Mouse (Mus musculus) embryonic fibroblast, embryonic 13.5 days (primary cell): ENCODE data around the gene Nacad. TPM values are rescaled to one million over a fixed set of nuclear protein-coding genes. Genes with fewer than 3 reads are reported as not detected.
"Not testable (repeated sequence)": the region's sequence is repeated elsewhere in the genome, so short reads cannot be mapped to it uniquely, and the experiment has no call there.

Experiments
- H3K27ac ChIP-seq: 2 replicates; pipeline ENCODE4 v1.5.1; 2012; ENCODE audit warnings: low read length, control low read depth, inconsistent platforms; ENCODE audit not compliant: insufficient read depth
- H3K4me1 ChIP-seq: 2 replicates; pipeline ENCODE4 v1.6.1; 2011; ENCODE audit warnings: low read length; ENCODE audit not compliant: control insufficient read depth, insufficient read depth
- H3K4me3 ChIP-seq: 2 replicates; pipeline ENCODE4 v1.5.1; 2011; ENCODE audit warnings: mild to moderate bottlenecking, control low read depth, low read length; ENCODE audit not compliant: insufficient read depth
- CTCF ChIP-seq: IDR thresholded peaks from 2 replicates; pipeline ENCODE4 v1.5.1; 2011; ENCODE audit warnings: mild to moderate bottlenecking, control low read depth, low read length, moderate library complexity, borderline replicate concordance; ENCODE audit not compliant: insufficient read depth
- POLR2A ChIP-seq: IDR thresholded peaks from 2 replicates; pipeline ENCODE4 v1.6.1; 2011; ENCODE audit warnings: low read depth, mild to moderate bottlenecking, control low read depth, low read length, moderate library complexity
- polyA plus RNA-seq: library from polyadenylated mRNA; stranded (reverse); fragments of >200 nt; gene quantifications from 2 replicates; pipeline ENCODE4 v1.2.4, GENCODE M21; 2011; ENCODE audit warnings: low read depth; ENCODE audit not compliant: missing spikeins, insufficient read length

Gene Nacad
- polyA plus RNA-seq, result 6.7 and 7.0 TPM in 2 replicates

DNA sequence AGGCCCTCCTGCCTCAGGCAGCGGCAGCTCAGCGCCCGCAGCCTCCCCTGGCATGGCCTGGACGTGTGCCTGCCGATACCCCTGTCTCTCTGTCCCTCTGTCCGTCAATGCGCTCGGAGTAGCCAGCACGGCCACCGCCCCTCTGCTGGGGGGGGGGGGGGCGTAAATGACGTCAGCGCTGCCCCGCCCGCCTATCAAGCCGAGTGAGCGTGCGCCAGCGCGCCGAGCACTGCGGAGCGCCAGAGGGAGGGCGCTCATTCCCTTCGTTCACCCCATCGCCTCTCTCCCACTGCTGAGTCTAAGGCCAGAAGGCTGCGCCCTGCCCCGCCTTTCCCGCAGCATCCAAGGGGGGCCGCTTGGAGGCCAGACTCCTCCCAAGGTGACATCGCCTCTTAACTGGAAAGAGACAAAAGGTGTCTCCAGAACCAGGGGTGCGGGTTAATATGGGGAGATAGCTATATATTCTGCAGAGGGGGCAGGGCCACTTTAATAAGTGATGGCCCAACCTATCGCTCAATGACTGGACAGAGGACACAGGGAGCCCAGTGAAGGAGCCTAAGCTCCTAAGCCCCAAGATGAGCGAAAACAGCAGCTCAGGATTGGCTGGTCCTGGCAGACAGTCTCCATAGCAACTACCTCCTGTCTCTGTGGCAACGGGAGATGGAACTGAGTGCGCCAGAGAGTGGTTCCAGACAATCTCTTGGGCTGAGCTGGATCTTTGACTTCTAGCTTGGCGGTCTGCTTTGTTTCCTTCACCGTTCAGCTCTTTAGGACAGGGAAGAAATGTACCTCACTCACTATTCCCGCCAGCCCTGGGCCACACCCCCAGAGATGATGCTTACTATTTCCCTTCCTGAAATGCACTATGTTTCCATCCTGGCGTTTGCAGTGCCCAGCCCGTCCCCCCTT lies at the start of gene Nacad:
Gene Nacad, minus strand, starts transcription at position 563 of the 909 bp plus-strand sequence.
- Histone ChIP-seq H3K27ac (no peak within 1 kb of the TSS), H3K4me3 (peak within 1 kb of the TSS; percentile 38), H3K4me1 (no peaks in the 10 kb centered on the region)
- no peak for TF ChIP-seq CTCF
- peak; percentile 52; the same call in 1 of the 2 replicates for TF ChIP-seq POLR2A

DNA sequence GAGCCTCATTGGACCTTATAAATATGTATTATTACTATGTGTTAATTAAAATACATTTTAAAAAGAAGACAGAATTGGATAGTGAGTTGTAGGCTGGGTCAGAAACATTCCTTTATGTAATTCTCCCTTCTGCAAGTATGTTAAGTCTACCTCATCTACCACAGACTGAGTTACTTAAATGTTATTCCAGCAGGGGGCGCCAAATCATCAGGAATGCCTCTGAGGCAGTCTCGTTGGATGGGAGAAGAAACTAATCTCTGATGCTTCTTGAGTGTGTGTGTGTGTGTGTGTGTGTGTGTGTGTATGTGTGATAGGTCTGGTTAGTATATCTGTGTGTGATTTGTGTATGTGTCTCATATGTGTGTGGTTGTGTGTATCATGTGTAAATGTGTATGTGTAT lies 49.0 kb upstream of the Nacad start:
- Histone ChIP-seq H3K4me3 (no peak overlapping the region), H3K27ac (no peak overlapping the region), H3K4me1 (no peaks in the 10 kb centered on the region)
- TF ChIP-seq CTCF, result peak; percentile 19; the same call in 1 of the 2 replicates
- TF ChIP-seq POLR2A, result no peak

DNA sequence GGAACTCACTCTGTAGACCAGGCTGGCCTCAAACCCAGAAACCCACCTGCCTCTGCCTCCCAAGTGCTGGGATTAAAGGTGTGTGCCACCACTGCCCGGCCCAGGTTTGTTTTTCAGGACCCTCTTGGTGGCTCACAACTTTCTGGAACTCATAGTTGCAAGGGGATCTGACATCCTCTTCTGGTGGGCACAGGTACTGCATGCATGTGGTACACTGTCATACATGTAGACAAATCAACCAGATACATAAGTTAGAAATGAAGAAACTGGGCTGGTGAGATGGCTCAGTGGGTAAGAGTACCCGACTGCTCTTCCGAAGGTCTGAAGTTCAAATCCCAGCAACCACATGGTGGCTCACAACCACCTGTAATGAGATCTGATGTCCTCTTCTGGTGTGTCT lies 47.1 kb upstream of the Nacad start:
- H3K4me1 ChIP-seq, H3K27ac ChIP-seq, H3K4me3 ChIP-seq: not testable (repeated sequence)

DNA sequence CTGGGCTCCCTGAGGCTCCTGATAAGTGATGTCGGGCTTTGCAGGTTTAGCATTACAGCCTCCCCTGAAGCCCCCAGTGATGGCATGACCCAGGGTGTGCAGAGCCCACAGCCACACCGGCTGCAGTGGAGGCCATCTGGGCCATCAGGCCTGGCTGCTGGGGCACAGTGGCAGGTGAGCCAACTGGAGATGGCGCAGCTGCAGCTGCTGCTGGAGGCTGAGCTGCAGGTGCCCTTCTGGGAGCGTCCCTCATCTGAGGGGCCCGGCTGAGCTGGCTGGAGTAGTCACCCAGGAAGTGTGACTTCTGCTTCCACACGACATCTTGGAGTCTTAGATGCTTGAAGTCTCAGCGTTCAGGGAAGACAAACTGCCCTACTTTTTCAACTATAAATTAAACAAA lies 44.7 kb upstream of the Nacad start:
- H3K4me3 ChIP-seq, result no peak overlapping the region
- no peak for TF ChIP-seq CTCF
- no peak for TF ChIP-seq POLR2A
- H3K27ac ChIP-seq, result no peak overlapping the region
- H3K4me1 ChIP-seq, result no peaks in the 10 kb centered on the region

DNA sequence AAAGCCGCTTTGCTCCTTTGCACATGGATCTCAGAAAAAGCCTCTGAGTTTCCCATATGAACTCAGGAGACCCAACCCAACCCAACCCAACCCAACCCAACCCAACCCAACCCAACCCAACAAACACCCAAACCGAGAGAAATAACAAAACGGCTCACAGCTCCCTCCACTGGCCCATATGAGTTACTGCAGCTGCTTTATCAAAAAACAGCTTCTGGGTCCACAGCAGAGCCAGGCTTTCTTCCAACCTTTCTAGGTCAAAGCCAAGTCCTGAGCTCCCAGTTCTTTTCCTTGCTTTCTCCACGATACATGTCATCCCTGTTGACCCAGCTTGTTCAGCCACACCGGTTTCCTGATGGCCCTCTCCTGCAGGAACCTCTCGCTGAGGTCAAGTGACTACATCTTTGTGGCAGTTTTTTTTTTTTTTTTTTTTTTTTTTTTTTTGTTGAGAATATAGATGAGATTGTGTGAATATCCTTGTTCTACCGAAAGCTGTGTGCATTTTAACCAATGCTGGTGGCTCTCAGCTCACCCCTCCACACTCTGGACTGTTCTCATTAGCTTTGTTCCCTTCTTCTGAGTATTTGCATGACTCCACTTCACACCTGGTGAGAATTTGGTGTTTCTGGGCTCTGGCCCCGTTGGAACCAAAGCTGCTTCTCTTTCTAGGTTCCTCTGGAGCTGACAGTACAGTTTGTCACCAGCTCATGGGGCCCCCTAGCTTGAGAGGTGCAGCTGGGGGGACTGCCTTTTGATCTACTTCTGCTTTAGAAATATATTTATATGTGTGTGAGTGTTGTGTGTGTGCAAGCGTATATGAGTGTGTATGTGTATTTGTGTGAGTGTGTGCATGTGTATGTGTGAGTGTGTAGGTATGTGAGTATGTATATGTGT lies 42.2 kb upstream of the Nacad start:
- TF ChIP-seq CTCF, result no peak
- TF ChIP-seq POLR2A, result no peak
- Histone ChIP-seq H3K27ac (no peak overlapping the region), H3K4me1 (no peaks in the 10 kb centered on the region), H3K4me3 (no peak overlapping the region)

DNA sequence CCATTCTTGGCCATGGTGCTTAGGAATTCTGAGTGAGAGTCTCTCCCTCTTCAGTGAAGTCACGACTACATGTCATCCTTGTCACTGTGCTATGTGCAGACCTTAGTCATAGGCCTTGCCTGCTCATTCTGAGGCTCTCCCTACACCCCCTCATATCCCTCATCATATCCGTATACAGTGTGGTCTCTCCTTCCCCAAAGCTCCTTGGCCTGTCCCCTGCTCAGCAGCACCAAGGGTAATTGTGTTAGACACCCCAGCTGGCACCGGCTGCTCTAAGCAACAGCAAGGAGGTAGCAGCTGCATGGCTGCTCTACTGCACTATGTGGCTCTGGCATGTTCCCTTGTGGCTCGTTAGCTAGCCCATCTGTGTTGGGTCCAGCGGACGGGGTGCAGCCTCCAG lies 38.7 kb upstream of the Nacad start:
- Histone ChIP-seq H3K4me3 (no peak overlapping the region), H3K27ac (no peak overlapping the region), H3K4me1 (no peaks in the 10 kb centered on the region)
- TF ChIP-seq CTCF (no peak), POLR2A (no peak)

DNA sequence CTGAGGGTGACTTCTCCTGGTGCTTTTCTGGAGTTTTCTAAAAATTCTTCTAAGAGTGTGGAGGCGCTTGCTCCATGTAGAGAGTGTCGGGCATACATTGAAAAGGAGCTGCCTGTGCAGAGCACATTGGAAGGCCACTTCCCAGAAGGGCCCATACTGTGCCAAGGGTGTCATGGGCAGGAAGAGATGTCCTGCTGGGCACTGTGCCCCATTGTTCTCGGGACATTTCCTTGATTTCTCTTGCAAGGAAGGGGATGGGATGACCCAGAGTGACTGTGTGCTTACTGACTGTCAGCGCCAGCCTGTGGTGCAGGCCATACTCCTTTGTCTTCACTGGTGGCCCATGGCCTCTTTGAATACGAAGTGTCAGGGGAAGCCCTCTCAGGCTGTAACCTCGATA lies 33.2 kb upstream of the Nacad start:
- TF ChIP-seq POLR2A, result no peak
- no peak for TF ChIP-seq CTCF

DNA sequence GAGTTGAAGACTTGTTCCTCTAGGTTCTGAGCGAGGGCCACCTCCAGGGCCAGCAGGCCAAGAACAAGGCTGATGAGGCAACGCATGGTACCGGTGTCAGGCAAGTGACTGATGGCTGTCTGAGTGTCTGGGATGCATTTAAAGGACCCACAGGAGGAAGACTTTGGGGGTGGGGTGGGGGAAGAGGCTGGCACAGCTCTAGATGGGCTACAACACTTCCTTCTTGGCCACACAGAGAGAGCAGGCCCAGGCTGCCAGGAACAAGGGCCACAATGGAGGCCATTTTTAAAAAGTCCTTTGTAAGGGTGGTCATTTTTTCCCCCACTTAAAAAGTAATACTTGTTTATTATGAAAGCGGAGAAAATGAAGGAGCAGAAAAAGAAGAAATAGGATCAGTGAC lies 32.7 kb upstream of the Nacad start, which contains the start of gene Wap:
Gene Wap, minus strand, starts transcription at position 101 of the 400 bp plus-strand sequence.
- H3K4me3 ChIP-seq, result no peak within 1 kb of the TSS
- no peaks in the 10 kb centered on the region for H3K4me1 ChIP-seq
- H3K27ac ChIP-seq, result no peak within 1 kb of the TSS
- TF ChIP-seq CTCF (no peak), POLR2A (no peak)

More for the DNA sequence above, 33.2 kb upstream of the Nacad start:
- no peak overlapping the region for H3K4me3 ChIP-seq
- no peak overlapping the region for H3K27ac ChIP-seq
- no peaks in the 10 kb centered on the region for H3K4me1 ChIP-seq

DNA sequence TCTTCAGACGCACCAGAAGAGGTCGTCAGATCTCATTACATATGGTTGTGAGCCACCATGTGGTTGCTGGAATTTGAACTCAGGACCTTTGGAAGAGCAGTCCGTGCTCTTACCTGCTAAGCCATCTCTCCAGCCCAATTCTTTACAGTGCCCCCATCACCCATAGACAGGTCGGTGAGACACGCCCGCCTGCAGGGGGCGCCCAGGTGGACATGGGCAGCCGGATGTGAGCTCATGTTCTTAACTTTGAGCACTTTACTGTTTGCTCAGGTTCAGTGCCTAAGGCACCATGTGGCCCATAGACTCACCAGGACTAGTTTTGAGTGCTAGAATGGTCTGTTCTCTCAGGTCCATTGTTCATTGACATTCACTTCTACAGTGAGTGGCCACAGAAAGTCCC lies 30.3 kb upstream of the Nacad start:
- Histone ChIP-seq H3K4me3 (no peak overlapping the region), H3K27ac (no peak overlapping the region), H3K4me1 (no peaks in the 10 kb centered on the region)
- no peak for TF ChIP-seq CTCF
- TF ChIP-seq POLR2A, result no peak
